Comparison of ENCODE assay signal across 25 mouse cellular contexts in genomic region chr5:34321236-34321635, GRCm38 (mm10). TPM values are rescaled to one million over a fixed set of nuclear protein-coding genes. Genes with fewer than 3 reads are reported as not detected.
"Had no signal": no experiment of that assay in that cellular context is flagged by ENCODE, and none has a peak within 500 bp of the region (broad histone marks: within the 10 kb centered on the region; RNA-seq: fewer than 3 reads in every experiment).

No protein-coding gene starts in this region.

- H3K9me3 ChIP-seq: limb, embryonic 10.5 days; limb, embryonic 13.5 days; liver, embryonic 12.5 days; liver, embryonic 15.5 days; lung, embryonic 15.5 days; stomach, embryonic 15.5 days had no signal

- H3K27ac ChIP-seq: layer of hippocampus, adult 2 months; limb, embryonic 10.5 days; limb, embryonic 13.5 days; liver, embryonic 12.5 days; liver, embryonic 15.5 days; lung, embryonic 15.5 days; stomach, embryonic 15.5 days had no signal

- H3K4me3 ChIP-seq: layer of hippocampus, adult 2 months; limb, embryonic 10.5 days; limb, embryonic 13.5 days; liver, embryonic 12.5 days; liver, embryonic 15.5 days; lung, embryonic 15.5 days; stomach, embryonic 15.5 days had no signal

- H3K4me2 ChIP-seq: limb, embryonic 13.5 days; liver, embryonic 12.5 days; liver, embryonic 15.5 days; lung, embryonic 15.5 days; midbrain, embryonic 11.5 days; stomach, embryonic 15.5 days had no signal

- H3K9ac ChIP-seq: limb, embryonic 13.5 days; liver, embryonic 12.5 days; liver, embryonic 15.5 days; lung, embryonic 15.5 days; stomach, embryonic 15.5 days had no signal

- H3K27me3 ChIP-seq: limb, embryonic 13.5 days; lung, embryonic 15.5 days; stomach, embryonic 15.5 days had no signal

- DNase-seq: kidney, adult 18-20 months; kidney, adult 9 months; kidney, postnatal 14 days; kidney, postnatal 4 days; layer of hippocampus, adult 9-11 months; liver; lung, adult 18-20 months; lung, postnatal 10 days; lung, postnatal 36 days; midbrain, embryonic 14.5 days; right cerebral cortex, postnatal 25 days; spleen, adult 18-20 months had no signal

- ATAC-seq: inflammation-experienced regulatory T-cells, adult 6 months; intestine, embryonic 16.5 days; liver, embryonic 12.5 days had no signal

- H3K36me3 ChIP-seq: limb, embryonic 10.5 days; limb, embryonic 13.5 days; liver, embryonic 12.5 days; liver, embryonic 15.5 days; lung, embryonic 15.5 days; stomach, embryonic 15.5 days had no signal

RNA-seq across cellular contexts. Expression of gene Cfap99, which starts 32.8 kb away (rescaled TPM):
- total RNA-seq: megakaryocyte-erythroid progenitor cell, adult 5-6 weeks had no signal
- polyA plus RNA-seq: inflammation-experienced regulatory T-cells, adult 6 months; intestine, embryonic 16.5 days; kidney, embryonic 16.5 days; limb, embryonic 10.5 days; limb, embryonic 13.5 days; liver, embryonic 12.5 days; liver, embryonic 15.5 days; midbrain, embryonic 14.5 days; neural tube, embryonic 11.5 days; stomach, embryonic 15.5 days had no signal

RNA-seq across cellular contexts. Expression of gene Zfyve28, which starts 33.0 kb away (rescaled TPM):
- total RNA-seq: megakaryocyte-erythroid progenitor cell, adult 5-6 weeks had no signal
- polyA plus RNA-seq: liver, embryonic 12.5 days had no signal
